Mouse (Mus musculus): ENCODE results near the gene Olfr212.

DNA sequence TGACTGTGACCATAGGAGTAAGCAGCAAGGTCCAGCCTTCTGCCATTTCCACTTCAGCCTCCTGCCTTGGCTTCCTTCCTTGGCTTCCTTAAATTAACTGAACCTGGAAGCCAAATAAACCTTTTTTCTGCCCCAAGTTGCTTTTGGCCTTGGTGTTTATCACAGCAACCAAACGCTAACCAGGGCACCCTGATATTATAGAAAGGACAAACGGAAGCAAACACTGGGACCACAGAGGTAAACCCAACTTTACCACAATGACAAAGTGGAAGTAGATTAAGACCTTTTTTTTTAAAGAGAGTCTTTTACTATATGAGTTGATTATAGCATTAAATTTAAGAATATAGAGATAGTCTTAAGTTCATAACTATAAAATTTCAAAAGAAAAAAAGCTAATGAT lies 36.2 kb downstream of the Olfr212 start:
- TF ChIP-seq CTCF (IDR thresholded peaks at IDR 0.05; ENCODE audit: low read depth) (no peak), EP300 (IDR thresholded peaks at IDR 0.05; ENCODE audit: low read depth) (no peak)

All from heart, postnatal 0 days (tissue).